Mouse (Mus musculus) kidney, adult 9 months (tissue): Measurements from ENCODE around the gene Sycp2l.
"Not testable (repeated sequence)": the region's sequence is repeated elsewhere in the genome, so short reads cannot be mapped to it uniquely, and the experiment has no call there.

ENCODE experiments used
- DNase-seq: peaks from one replicate; pipeline ENCODE4 v3.0.0; 2022

Gene Sycp2l

GRCm38 (mm10) chr13:41129061-41129460, 15.0 kb downstream of the Sycp2l start:
- DNase-seq = no peak

GRCm38 (mm10) chr13:41134901-41135300, 20.8 kb downstream of the Sycp2l start:
- peak; percentile 66 for DNase-seq

GRCm38 (mm10) chr13:41145433-41145970, 31.4 kb downstream of the Sycp2l start:
- DNase-seq = no peak

GRCm38 (mm10) chr13:41146271-41146670, 32.2 kb downstream of the Sycp2l start:
- DNase-seq = peak; percentile 80

- DNase-seq = no peak
Observed at GRCm38 (mm10) chr13:41153146-41153545, 39.0 kb downstream of the Sycp2l start.

- no peak for DNase-seq
Observed at GRCm38 (mm10) chr13:41158426-41158825, 44.3 kb downstream of the Sycp2l start.

GRCm38 (mm10) chr13:41187886-41188285, 73.8 kb downstream of the Sycp2l start:
- DNase-seq = no peak

- no peak for DNase-seq
Observed at GRCm38 (mm10) chr13:41195640-41196333, 81.7 kb downstream of the Sycp2l start.

- no peak for DNase-seq
Observed at GRCm38 (mm10) chr13:41200861-41201260, 86.8 kb downstream of the Sycp2l start.

GRCm38 (mm10) chr13:41203289-41203688, 89.2 kb downstream of the Sycp2l start:
- DNase-seq = no peak

GRCm38 (mm10) chr13:41203691-41204090, 89.6 kb downstream of the Sycp2l start:
- DNase-seq = no peak

- DNase-seq = not testable (repeated sequence)
Observed at GRCm38 (mm10) chr13:41205568-41205967, 91.5 kb downstream of the Sycp2l start.

- DNase-seq = no peak
Observed at GRCm38 (mm10) chr13:41206241-41206640, 92.1 kb downstream of the Sycp2l start.

- DNase-seq = peak; percentile 49
Observed at GRCm38 (mm10) chr13:41211276-41211675, 97.2 kb downstream of the Sycp2l start.

GRCm38 (mm10) chr13:41212558-41213322, 98.6 kb downstream of the Sycp2l start:
- DNase-seq = peak; percentile 63

- peak; percentile 36 for DNase-seq
Observed at GRCm38 (mm10) chr13:41215669-41216068, 101.6 kb downstream of the Sycp2l start.

GRCm38 (mm10) chr13:41216236-41216635, 102.1 kb downstream of the Sycp2l start:
- peak; percentile 38 for DNase-seq

- DNase-seq = peak; percentile 50
Observed at GRCm38 (mm10) chr13:41219056-41219455, 104.9 kb downstream of the Sycp2l start.

- DNase-seq = no peak
Observed at GRCm38 (mm10) chr13:41219687-41220303, 105.7 kb downstream of the Sycp2l start.

- peak; percentile 73 for DNase-seq
Observed at GRCm38 (mm10) chr13:41220304-41220834, 106.3 kb downstream of the Sycp2l start, which contains the start of gene Elovl2. Elovl2 (minus strand) TSS chr13:41220405.
